Mouse (Mus musculus) midbrain, embryonic 12.5 days (tissue): ENCODE measurements at regions not wholly inside any gene's neighbourhood (a gene's known extent, or its start where the extent isn't known, plus 50 kb on each side); places are given as distances from the start of the nearest gene placed in this dataset.

Experiments used
- ATAC-seq: fragments of 200-750 bp; cut with Nextera tagmentation; 2 replicates; pipeline ENCODE4 v1.8.0; 2017; ENCODE audit warnings: low read depth, moderate TSS enrichment, moderate library complexity; ENCODE audit not compliant: low FRiP score
- H3K27ac ChIP-seq: fragments of 300-500 bp; sonication (generic); replicated peaks from 2 replicates; pipeline ENCODE4 v1.5.1; 2016; ENCODE audit warnings: mild to moderate bottlenecking
- H3K27me3 ChIP-seq: fragments of 300-500 bp; sonication (generic); 2 replicates; pipeline ENCODE4 v1.6.1; 2016; ENCODE audit warnings: mild to moderate bottlenecking
- H3K36me3 ChIP-seq: fragments of 300-500 bp; sonication (generic); 2 replicates; pipeline ENCODE4 v1.6.1; 2016
- H3K4me1 ChIP-seq: fragments of 300-500 bp; sonication (generic); 2 replicates; pipeline ENCODE4 v1.6.1; 2016
- H3K4me2 ChIP-seq: fragments of 300-500 bp; sonication (generic); replicated peaks from 2 replicates; pipeline ENCODE4 v1.6.1; 2016; ENCODE audit warnings: mild to moderate bottlenecking, moderate library complexity
- H3K4me3 ChIP-seq: fragments of 300-500 bp; sonication (generic); 2 replicates; pipeline ENCODE4 v1.5.1; 2016; ENCODE audit warnings: mild to moderate bottlenecking
- H3K9ac ChIP-seq: fragments of 300-500 bp; sonication (generic); replicated peaks from 2 replicates; pipeline ENCODE4 v1.6.1; 2016; ENCODE audit warnings: mild to moderate bottlenecking, moderate library complexity
- H3K9me3 ChIP-seq: fragments of 300-500 bp; sonication (generic); 2 replicates; pipeline ENCODE4 v1.6.1; 2016; ENCODE audit warnings: mild to moderate bottlenecking
- WGBS: fragments of 180-500 bp; shearing (Covaris S2); methylation state at CpG from one replicate; pipeline ENCODE4 v1.1.7; 2016; 5-methylcytosine and 5-hydroxymethylcytosine counted together

DNA sequence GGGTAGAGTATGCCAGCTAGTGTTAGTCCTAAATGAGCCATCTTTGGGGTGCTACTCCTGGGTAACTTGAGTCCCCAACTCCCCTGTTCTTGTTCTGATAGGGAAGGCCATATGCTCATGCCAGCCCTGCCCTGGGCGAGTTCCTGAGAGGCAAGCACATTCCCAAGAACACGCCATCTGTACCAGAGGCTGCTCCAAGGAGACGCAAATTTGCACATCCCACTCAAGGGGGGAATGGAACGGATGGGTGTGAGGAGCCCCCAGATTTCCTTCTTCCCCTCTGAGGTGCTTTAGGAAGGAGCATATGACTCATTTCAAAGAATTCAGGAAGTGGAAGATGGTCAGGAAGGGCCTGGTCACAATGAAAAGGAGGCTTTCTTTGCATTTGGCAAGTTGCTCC is 158.7 kb upstream of the Hs3st4 start:
- no peak overlapping the region for H3K27ac ChIP-seq
- H3K4me2 ChIP-seq = no peak overlapping the region

GRCm38 (mm10) chr7:123826406-123826805 is 156.3 kb upstream of the Hs3st4 start:
- no peaks in the 10 kb centered on the region for H3K9me3 ChIP-seq
- no peaks in the 10 kb centered on the region for H3K27me3 ChIP-seq
- no peak overlapping the region for H3K4me2 ChIP-seq
- H3K9ac ChIP-seq = no peak overlapping the region
- H3K4me1 ChIP-seq = no peaks in the 10 kb centered on the region
- ATAC-seq = no peak
- H3K4me3 ChIP-seq = no peak overlapping the region
- 88% methylated on average over 5 of the region's 5 CpGs for WGBS
- no peak overlapping the region for H3K27ac ChIP-seq
- H3K36me3 ChIP-seq = no peaks in the 10 kb centered on the region

More for the DNA sequence above, 158.7 kb upstream of the Hs3st4 start:
- H3K9me3 ChIP-seq = no peaks in the 10 kb centered on the region
- no peaks in the 10 kb centered on the region for H3K4me1 ChIP-seq
- no peak for ATAC-seq
- H3K36me3 ChIP-seq = no peaks in the 10 kb centered on the region
- WGBS = 73% methylated on average over 4 of the region's 4 CpGs
- H3K27me3 ChIP-seq = no peaks in the 10 kb centered on the region
- no peak overlapping the region for H3K9ac ChIP-seq
- no peak overlapping the region for H3K4me3 ChIP-seq

GRCm38 (mm10) chr7:123842552-123842951 is 140.1 kb upstream of the Hs3st4 start:
- WGBS = 94% methylated on average over 7 of the region's 7 CpGs
- no peak for ATAC-seq
- Histone ChIP-seq H3K27ac (no peak overlapping the region), H3K27me3 (no peaks in the 10 kb centered on the region), H3K9ac (no peak overlapping the region), H3K4me2 (no peak overlapping the region), H3K4me3 (no peak overlapping the region), H3K36me3 (no peaks in the 10 kb centered on the region), H3K4me1 (no peaks in the 10 kb centered on the region), H3K9me3 (no peaks in the 10 kb centered on the region)

- no peak for ATAC-seq
- Histone ChIP-seq H3K27me3 (no peaks in the 10 kb centered on the region), H3K4me1 (no peaks in the 10 kb centered on the region), H3K27ac (no peak overlapping the region), H3K4me2 (no peak overlapping the region), H3K4me3 (no peak overlapping the region), H3K9me3 (no peaks in the 10 kb centered on the region), H3K9ac (no peak overlapping the region), H3K36me3 (no peaks in the 10 kb centered on the region)
- 91% methylated on average over 4 of the region's 4 CpGs for WGBS
Measured at GRCm38 (mm10) chr7:123847081-123847480, 135.6 kb upstream of the Hs3st4 start.

DNA sequence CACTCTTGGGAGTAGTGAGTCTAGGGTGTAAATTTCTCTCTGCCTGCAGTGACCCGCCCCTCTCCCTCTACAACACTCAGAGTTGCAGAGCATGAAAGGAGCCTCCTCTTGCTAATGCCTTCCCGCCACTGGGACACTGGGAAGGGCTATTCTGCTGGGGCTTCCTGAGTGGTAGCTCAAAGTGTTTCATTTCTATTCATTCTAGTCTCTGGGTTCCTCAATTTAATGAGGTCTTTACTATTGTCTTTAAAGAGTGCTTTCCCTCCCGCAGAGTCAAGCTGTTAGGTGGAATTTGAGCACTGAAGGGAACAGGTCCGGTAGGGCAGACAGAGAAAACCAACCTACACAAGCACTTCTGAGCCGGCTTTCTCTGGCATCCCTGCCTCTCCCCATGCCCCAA is 134.0 kb upstream of the Hs3st4 start:
- WGBS = 30% methylated on average over 5 of the region's 5 CpGs
- Histone ChIP-seq H3K4me3 (no peak overlapping the region), H3K4me1 (no peaks in the 10 kb centered on the region), H3K36me3 (no peaks in the 10 kb centered on the region), H3K27ac (no peak overlapping the region), H3K9ac (no peak overlapping the region), H3K27me3 (no peaks in the 10 kb centered on the region), H3K9me3 (no peaks in the 10 kb centered on the region), H3K4me2 (no peak overlapping the region)
- no peak for ATAC-seq

DNA sequence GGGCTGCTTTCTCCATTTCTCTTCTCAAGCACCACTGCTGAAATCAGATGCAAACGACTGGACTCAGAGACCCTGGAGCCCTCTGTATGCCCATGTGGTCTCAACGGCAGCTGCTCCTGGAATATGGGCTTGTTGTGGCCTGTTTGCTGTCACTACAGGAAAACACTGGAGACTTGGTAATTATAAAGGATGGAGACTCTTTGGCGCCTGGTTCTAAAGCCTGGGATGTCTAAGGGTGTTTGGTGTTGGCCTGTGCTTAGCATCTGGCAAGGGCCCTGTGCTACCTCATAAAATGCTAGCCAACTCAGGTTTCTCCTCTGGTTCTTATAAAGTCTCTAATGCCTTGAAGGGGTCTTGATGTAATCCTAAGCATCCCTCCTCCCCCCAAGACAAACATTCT is 133.4 kb upstream of the Hs3st4 start:
- ATAC-seq = no peak
- Histone ChIP-seq H3K4me2 (no peak overlapping the region), H3K36me3 (no peaks in the 10 kb centered on the region), H3K27ac (no peak overlapping the region), H3K4me1 (no peaks in the 10 kb centered on the region), H3K4me3 (no peak overlapping the region), H3K9me3 (no peaks in the 10 kb centered on the region), H3K27me3 (no peaks in the 10 kb centered on the region), H3K9ac (no peak overlapping the region)
- 63% methylated on average over 3 of the region's 3 CpGs for WGBS

GRCm38 (mm10) chr7:123850272-123851197 is 132.1 kb upstream of the Hs3st4 start:
- 74% methylated on average over 10 of the region's 10 CpGs for WGBS
- Histone ChIP-seq H3K27ac (no peak overlapping the region), H3K9me3 (no peaks in the 10 kb centered on the region), H3K4me3 (no peak overlapping the region), H3K9ac (no peak overlapping the region), H3K4me2 (no peak overlapping the region), H3K27me3 (no peaks in the 10 kb centered on the region), H3K36me3 (no peaks in the 10 kb centered on the region), H3K4me1 (no peaks in the 10 kb centered on the region)
- no peak; the same call in 1 of the 2 replicates for ATAC-seq

GRCm38 (mm10) chr7:123857539-123857938 is 125.1 kb upstream of the Hs3st4 start:
- Histone ChIP-seq H3K27ac (no peak overlapping the region), H3K9me3 (no peaks in the 10 kb centered on the region), H3K4me2 (no peak overlapping the region), H3K27me3 (no peaks in the 10 kb centered on the region), H3K4me3 (no peak overlapping the region), H3K9ac (no peak overlapping the region), H3K4me1 (no peaks in the 10 kb centered on the region), H3K36me3 (no peaks in the 10 kb centered on the region)
- ATAC-seq = no peak
- 81% methylated on average over 6 of the region's 6 CpGs for WGBS

DNA sequence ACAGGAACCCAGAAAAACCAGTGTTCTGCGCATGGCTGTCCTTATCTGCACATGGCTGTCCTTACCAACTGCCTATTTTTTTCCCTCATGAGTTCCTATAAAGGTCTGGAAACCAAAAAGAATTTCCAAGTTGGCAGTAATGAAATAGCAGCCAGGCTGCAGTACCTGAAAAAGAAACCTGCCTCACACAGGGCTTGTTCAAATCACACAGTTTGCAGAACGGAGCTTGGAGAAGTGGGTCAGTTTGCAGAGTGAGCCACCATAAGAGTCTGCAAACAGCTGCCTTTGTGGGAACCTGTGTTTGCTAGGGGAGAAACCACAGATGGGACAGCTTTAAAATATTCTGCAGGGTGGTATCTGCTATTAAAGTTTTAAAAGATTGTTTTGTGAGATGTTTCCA is 121.0 kb upstream of the Hs3st4 start:
- Histone ChIP-seq H3K27ac (no peak overlapping the region), H3K4me1 (no peaks in the 10 kb centered on the region), H3K9ac (no peak overlapping the region), H3K9me3 (no peaks in the 10 kb centered on the region), H3K27me3 (no peaks in the 10 kb centered on the region), H3K36me3 (no peaks in the 10 kb centered on the region), H3K4me2 (no peak overlapping the region), H3K4me3 (no peak overlapping the region)
- WGBS = 90% methylated on average over 2 of the region's 2 CpGs
- ATAC-seq = no peak

DNA sequence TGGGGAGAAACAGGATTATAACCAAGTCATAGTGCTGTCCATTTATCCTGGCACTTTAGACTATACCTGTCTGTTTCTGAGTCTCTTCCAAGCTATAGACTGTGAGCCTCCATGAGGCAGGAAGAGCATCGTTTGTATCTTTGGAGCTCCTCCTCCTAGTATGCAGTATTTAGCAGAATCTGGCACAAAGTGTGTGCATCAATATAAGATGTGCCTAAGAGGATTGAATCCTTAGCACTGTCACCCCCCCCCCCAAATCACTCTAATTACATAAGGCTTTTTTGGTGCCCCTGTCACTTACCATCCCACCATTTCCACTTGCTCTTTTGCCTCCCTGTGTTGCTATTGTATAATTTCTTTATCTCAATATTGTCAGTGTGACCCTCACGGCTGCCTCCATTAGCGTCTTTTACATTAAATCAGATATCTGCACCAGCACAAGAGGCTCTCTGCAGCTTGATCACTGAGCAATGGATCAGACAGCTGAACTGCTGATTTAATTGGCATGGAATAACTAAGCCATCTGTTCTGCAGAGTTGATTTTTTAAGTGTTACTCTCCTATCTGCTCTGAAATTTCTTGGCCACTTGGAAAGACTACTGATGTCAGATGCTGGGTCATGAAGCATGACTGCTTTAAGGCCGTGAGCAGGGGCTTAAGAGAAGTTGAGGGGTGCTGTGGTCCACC is 85.8 kb upstream of the Hs3st4 start:
- Histone ChIP-seq H3K9ac (no peak overlapping the region), H3K27me3 (no peaks in the 10 kb centered on the region), H3K36me3 (no peaks in the 10 kb centered on the region), H3K4me1 (no peaks in the 10 kb centered on the region), H3K4me3 (no peak overlapping the region), H3K27ac (no peak overlapping the region), H3K9me3 (no peaks in the 10 kb centered on the region), H3K4me2 (no peak overlapping the region)
- no peak for ATAC-seq
- WGBS = 81% methylated on average over 4 of the region's 4 CpGs

DNA sequence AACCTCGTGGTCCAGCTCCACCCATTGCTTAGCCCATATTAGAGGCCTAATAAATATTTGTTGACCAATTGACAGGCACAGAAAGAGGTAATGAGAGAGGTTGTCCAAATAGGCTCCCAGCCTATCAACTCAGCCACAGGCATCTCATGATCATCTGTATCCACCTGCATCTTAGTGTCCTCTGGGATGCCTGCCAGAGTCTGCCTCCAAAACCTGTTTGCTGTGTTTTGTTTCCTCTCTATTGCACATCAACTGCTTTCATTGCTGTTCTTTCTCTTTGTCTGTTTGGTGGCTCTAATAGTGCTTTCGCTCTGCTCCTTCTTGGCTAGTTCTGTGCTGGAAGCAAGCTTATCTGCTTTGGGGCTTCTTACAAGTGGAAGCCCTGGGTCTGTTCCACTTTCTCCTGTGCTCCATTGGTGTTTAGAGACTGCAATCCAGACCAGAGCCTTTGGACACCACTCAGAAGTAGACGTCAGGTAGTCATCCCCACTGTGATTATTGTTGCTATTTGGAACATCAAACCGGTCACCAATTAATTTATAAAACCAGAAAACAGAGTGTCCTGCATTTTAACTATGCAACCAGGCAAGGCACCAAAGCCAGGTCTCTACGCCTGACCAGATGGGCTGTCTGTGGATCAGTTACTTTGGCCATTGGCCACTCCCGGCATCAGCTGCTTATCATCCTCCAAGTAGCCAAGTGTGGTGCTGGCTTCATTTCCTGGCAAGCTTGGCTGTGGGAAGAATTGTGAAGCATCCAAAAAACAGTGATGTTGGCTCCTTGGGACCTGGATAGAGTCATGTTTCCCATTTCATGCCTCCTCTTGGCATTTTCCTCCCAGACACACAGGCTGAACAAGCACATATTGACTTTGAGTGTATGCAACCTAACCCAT is 74.5 kb upstream of the Hs3st4 start:
- no peak overlapping the region for H3K9ac ChIP-seq
- no peak for ATAC-seq

GRCm38 (mm10) chr7:123921461-123921860 is 61.2 kb upstream of the Hs3st4 start:
- Histone ChIP-seq H3K36me3 (no peaks in the 10 kb centered on the region), H3K4me1 (no peaks in the 10 kb centered on the region), H3K4me2 (no peak overlapping the region), H3K4me3 (no peak overlapping the region), H3K27ac (no peak overlapping the region), H3K9me3 (no peaks in the 10 kb centered on the region), H3K9ac (no peak overlapping the region), H3K27me3 (no peaks in the 10 kb centered on the region)
- ATAC-seq = no peak
- WGBS = 88% methylated on average over 2 of the region's 2 CpGs

More for the DNA sequence above, 74.5 kb upstream of the Hs3st4 start:
- Histone ChIP-seq H3K4me2 (no peak overlapping the region), H3K4me3 (no peak overlapping the region), H3K36me3 (no peaks in the 10 kb centered on the region), H3K27ac (no peak overlapping the region), H3K27me3 (no peaks in the 10 kb centered on the region), H3K4me1 (no peaks in the 10 kb centered on the region), H3K9me3 (no peaks in the 10 kb centered on the region)
- 89% methylated on average over 6 of the region's 6 CpGs for WGBS
